Mouse (Mus musculus) heart, postnatal 0 days (tissue): ENCODE data around the gene Ripply3.

Source experiments
- CTCF ChIP-seq: IDR thresholded peaks from 2 replicates; pipeline ENCODE4 v1.5.1; 2016; ENCODE audit warnings: antibody characterized with exemption, control low read depth, low read depth
- EP300 ChIP-seq: IDR thresholded peaks from 2 replicates; pipeline ENCODE4 v1.6.1; 2016; ENCODE audit warnings: antibody characterized with exemption, low read depth

DNA sequence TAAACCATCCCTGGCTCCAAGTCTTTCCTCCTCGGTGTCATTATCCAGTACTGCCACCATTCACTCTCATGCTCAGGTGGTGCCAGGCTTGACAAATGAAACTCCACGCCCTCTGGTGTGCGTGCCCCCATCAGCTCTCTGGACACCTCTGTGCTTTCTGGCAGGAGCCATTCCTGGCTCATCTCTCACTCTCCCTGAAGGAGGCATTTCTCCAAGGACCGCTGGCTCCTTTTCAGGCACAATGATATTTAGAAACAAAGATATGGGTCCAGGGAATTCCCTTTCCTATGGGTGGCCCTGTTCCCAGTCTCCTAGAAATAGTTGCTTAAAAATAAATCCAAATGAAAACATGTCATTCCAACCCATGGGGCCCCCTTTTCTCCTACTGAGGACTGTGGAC lies 19.2 kb upstream of the Ripply3 start:
- no peak for TF ChIP-seq EP300
- no peak for TF ChIP-seq CTCF
